Mouse (Mus musculus): Measurements from ENCODE around the gene Mb21d2. TPM values are rescaled to one million over a fixed set of nuclear protein-coding genes. Genes with fewer than 3 reads are reported as not detected.

Gene Mb21d2
- polyA plus RNA-seq, 2 experiments, result 9.9 to 11.8 TPM

GRCm38 (mm10) chr16:28914709-28915108 lies 14.8 kb downstream of the Mb21d2 start:
- Histone ChIP-seq H3K27ac (replicated peaks; ENCODE audit: low read depth, low read length) (no peak overlapping the region), H3K4me3 (replicated peaks; ENCODE audit: low read length) (no peak overlapping the region), H3K4me2 (replicated peaks; ENCODE audit: low read depth, low read length, severe bottlenecking) (no peak overlapping the region), H3K4me1 (ENCODE audit: control insufficient read depth, insufficient read depth, low read length) (peaks cover 3% of the 10 kb centered on the region; the same call in 1 of the 2 replicates), H3K36me3 (ENCODE audit: control insufficient read depth, insufficient read depth, low read length) (no peaks in the 10 kb centered on the region), H3K27me3 (ENCODE audit: control insufficient read depth, insufficient read depth, low read length) (no peaks in the 10 kb centered on the region), H3K9me3 (ENCODE audit: control insufficient read depth, low read length) (no peaks in the 10 kb centered on the region), H3K9ac (ENCODE audit: low read depth, low read length, severe bottlenecking) (no peak overlapping the region)
- 50% methylated on average over 1 of the region's 1 CpGs for WGBS
- DNase-seq (ENCODE audit: low spot score) (no peak), ATAC-seq (ENCODE audit: low FRiP score, low read depth) (no peak)
- no peak for TF ChIP-seq POLR2A (IDR thresholded peaks at IDR 0.05; ENCODE audit: borderline replicate concordance, extremely low read depth, insufficient read depth, insufficient read length)

- Histone ChIP-seq H3K27ac (replicated peaks; ENCODE audit: low read depth, low read length) (no peak overlapping the region), H3K9me3 (ENCODE audit: control insufficient read depth, low read length) (no peaks in the 10 kb centered on the region), H3K4me3 (replicated peaks; ENCODE audit: low read length) (no peak overlapping the region), H3K9ac (ENCODE audit: low read depth, low read length, severe bottlenecking) (no peak overlapping the region), H3K36me3 (ENCODE audit: control insufficient read depth, insufficient read depth, low read length) (no peaks in the 10 kb centered on the region), H3K27me3 (ENCODE audit: control insufficient read depth, insufficient read depth, low read length) (no peaks in the 10 kb centered on the region), H3K4me2 (replicated peaks; ENCODE audit: low read depth, low read length, severe bottlenecking) (no peak overlapping the region), H3K4me1 (ENCODE audit: control insufficient read depth, insufficient read depth, low read length) (peaks cover 5% of the 10 kb centered on the region; the same call in 1 of the 2 replicates)
- no peak for TF ChIP-seq POLR2A (IDR thresholded peaks at IDR 0.05; ENCODE audit: borderline replicate concordance, extremely low read depth, insufficient read depth, insufficient read length)
- 75% methylated on average over 15 of the region's 15 CpGs for WGBS
- ATAC-seq (ENCODE audit: low FRiP score, low read depth) (no peak), DNase-seq (ENCODE audit: low spot score) (no peak)
Measured at GRCm38 (mm10) chr16:28911414-28912050, 17.9 kb downstream of the Mb21d2 start.

- no peak for DNase-seq (ENCODE audit: low spot score)
- no peak overlapping the region for H3K4me3 ChIP-seq (replicated peaks; ENCODE audit: low read length)
- ATAC-seq (ENCODE audit: low FRiP score, low read depth), result no peak
- no peaks in the 10 kb centered on the region for H3K36me3 ChIP-seq (ENCODE audit: control insufficient read depth, insufficient read depth, low read length)
- peaks cover 9% of the 10 kb centered on the region for H3K4me1 ChIP-seq (ENCODE audit: control insufficient read depth, insufficient read depth, low read length)
- 39% methylated on average over 7 of the region's 7 CpGs for WGBS
- no peak for TF ChIP-seq POLR2A (IDR thresholded peaks at IDR 0.05; ENCODE audit: borderline replicate concordance, extremely low read depth, insufficient read depth, insufficient read length)
- no peak overlapping the region for H3K27ac ChIP-seq (replicated peaks; ENCODE audit: low read depth, low read length)
- H3K9ac ChIP-seq (ENCODE audit: low read depth, low read length, severe bottlenecking), result no peak overlapping the region
- H3K27me3 ChIP-seq (ENCODE audit: control insufficient read depth, insufficient read depth, low read length), result no peaks in the 10 kb centered on the region
- H3K4me2 ChIP-seq (replicated peaks; ENCODE audit: low read depth, low read length, severe bottlenecking), result no peak overlapping the region
- H3K9me3 ChIP-seq (ENCODE audit: control insufficient read depth, low read length), result no peaks in the 10 kb centered on the region
Measured at GRCm38 (mm10) chr16:28906370-28907275, 22.9 kb downstream of the Mb21d2 start.

- Histone ChIP-seq H3K9me3 (ENCODE audit: control insufficient read depth, low read length) (no peaks in the 10 kb centered on the region), H3K36me3 (ENCODE audit: control insufficient read depth, insufficient read depth, low read length) (no peaks in the 10 kb centered on the region), H3K9ac (ENCODE audit: low read depth, low read length, severe bottlenecking) (no peak overlapping the region), H3K4me3 (replicated peaks; ENCODE audit: low read length) (no peak overlapping the region), H3K4me2 (replicated peaks; ENCODE audit: low read depth, low read length, severe bottlenecking) (no peak overlapping the region), H3K4me1 (ENCODE audit: control insufficient read depth, insufficient read depth, low read length) (peaks cover 9% of the 10 kb centered on the region), H3K27ac (replicated peaks; ENCODE audit: low read depth, low read length) (no peak overlapping the region), H3K27me3 (ENCODE audit: control insufficient read depth, insufficient read depth, low read length) (no peaks in the 10 kb centered on the region)
- DNase-seq (ENCODE audit: low spot score) (no peak), ATAC-seq (ENCODE audit: low FRiP score, low read depth) (no peak)
- 83% methylated on average over 11 of the region's 11 CpGs for WGBS
- no peak for TF ChIP-seq POLR2A (IDR thresholded peaks at IDR 0.05; ENCODE audit: borderline replicate concordance, extremely low read depth, insufficient read depth, insufficient read length)
Measured at GRCm38 (mm10) chr16:28905567-28906289, 23.7 kb downstream of the Mb21d2 start.
